Mouse (Mus musculus) bone marrow, adult 2 months (tissue): ENCODE results near the gene Chst11.

Experiments
- CTCF ChIP-seq: fragments of 200-500 bp; IDR thresholded peaks from 2 replicates; pipeline ENCODE4 v1.5.1; 2011; ENCODE audit warnings: low read length, control low read depth; ENCODE audit not compliant: control insufficient read depth, insufficient read depth
- POLR2A ChIP-seq: fragments of 200-500 bp; IDR thresholded peaks from 2 replicates; pipeline ENCODE4 v1.6.1; 2011; ENCODE audit warnings: low read depth, mild to moderate bottlenecking, control low read depth, low read length, borderline replicate concordance; ENCODE audit not compliant: control insufficient read depth

GRCm38 (mm10) chr10:83161656-83162365 lies 176.5 kb downstream of the Chst11 start:
- TF ChIP-seq POLR2A, result no peak
- TF ChIP-seq CTCF, result no peak
